Mouse (Mus musculus) liver, adult (tissue): ENCODE measurements around the gene Slc9a1.

ENCODE experiments used
- GATA4 ChIP-seq: IDR thresholded peaks from 2 replicates; pipeline ENCODE4 v1.6.1; 2014; ENCODE audit warnings: mild to moderate bottlenecking, low read length; ENCODE audit not compliant: insufficient replicate concordance

Gene Slc9a1

DNA sequence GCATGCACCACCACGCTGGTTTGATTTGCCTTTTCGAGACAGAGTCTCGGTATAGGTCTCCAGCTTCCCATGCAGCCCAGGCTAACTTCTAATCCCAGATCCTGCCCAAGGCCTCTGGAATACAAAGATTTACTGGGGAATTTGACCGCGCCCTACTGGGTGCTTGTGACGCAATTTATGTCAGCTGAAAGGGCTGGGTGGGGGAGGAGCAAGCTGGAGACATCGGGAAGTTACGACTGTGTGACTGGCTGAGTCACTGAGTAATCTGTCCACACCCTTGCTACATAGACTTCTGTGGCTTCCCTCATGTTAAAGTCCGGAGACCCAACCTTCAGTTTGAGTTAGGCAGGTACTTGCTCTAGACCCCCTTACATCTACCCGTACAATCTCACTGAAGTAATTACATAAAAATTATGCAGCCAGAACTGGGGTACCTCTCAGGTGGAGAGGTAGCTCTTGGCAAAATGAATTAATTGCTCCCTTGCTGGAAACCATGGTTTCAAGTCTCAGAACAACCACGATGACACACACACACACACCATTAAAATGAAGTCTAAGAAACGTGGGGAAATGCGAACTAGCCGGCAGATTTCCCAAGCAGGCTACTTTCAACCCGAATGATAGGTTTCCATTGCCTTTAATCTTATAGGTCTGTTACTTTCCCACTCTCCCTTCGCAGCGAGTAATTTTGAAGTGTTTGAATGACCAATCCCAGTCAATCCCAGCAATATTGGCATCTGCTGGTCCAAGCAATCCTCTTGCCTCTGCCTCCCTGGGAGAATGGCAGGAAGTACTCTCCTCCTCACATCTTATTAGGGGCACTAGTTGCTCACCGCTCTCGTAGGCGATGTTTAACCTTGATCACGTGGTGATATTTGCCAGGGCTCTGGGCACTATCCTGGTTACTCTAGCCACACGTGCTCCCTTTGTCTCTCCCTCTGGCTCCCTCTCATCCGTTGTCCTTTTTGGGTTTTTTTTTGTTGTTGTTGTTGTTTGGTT is 15.8 kb upstream of the Slc9a1 start, which contains the start of gene Wdtc1:
Gene Wdtc1 (minus strand): TSS at position 115 of the 999 bp plus-strand sequence.
- no peak for TF ChIP-seq GATA4

DNA sequence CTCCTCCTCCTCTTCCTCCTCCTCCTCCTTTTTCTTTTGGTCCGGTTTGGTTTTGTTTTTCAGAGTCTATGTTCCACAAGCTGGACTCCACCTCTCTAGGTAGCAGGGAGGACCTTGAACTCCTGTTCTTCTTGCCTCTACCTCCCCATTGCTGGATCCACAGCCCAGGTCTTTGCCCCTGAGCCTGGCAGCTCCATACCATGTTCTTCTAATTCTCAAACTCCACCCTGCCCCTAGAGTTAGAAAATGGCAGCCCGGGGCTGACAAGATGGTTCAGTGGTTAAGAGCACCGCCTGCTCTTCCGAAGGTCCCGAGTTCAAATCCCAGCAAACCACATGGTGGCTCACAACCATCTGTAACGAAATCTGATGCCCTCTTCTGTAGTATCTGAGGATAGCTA is 14.9 kb upstream of the Slc9a1 start:
- TF ChIP-seq GATA4: no peak

DNA sequence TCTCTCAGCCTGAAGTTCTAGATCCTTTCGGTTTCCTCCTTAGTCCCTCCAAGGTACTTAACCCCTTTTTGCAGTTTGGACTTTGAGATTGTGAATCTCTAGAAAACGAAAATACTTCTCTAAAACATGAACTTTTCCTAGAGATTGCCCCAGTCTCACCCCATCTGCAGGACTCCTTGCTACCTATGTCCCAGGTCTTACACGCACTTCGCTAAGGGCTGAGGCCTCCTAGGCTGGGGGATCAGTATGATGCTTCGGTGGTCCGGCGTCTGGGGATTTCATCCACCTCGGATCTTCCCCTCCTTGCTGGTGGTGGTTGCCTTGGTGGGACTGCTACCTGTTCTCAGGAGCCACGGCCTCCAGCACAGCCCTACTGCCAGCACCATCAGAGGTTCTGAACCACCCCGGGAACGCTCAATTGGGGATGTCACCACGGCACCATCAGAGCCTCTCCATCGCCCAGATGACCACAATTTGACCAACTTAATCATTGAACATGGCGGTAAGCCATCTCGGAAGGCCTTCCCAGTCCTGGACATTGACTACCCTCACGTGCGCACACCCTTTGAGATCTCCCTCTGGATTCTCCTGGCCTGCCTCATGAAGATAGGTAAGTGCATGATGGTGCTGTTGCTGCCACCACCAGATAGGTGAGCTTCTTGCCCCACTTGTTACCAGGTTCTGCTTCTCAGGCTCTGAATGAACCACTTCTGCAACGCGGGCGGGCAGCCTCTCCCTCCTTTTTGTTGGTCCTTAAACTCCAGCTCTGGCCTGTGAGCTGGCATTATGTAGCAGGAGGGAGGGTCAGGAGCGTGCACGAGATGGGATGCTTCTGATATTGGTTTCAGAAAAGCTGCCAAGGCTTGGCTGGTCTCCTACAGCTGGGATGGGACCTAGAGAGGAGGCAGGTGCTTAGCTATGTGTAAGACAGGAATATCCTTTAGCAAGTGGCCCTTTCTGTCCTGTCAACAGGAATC is 1.1 kb downstream of the Slc9a1 start:
- TF ChIP-seq GATA4: no peak

DNA sequence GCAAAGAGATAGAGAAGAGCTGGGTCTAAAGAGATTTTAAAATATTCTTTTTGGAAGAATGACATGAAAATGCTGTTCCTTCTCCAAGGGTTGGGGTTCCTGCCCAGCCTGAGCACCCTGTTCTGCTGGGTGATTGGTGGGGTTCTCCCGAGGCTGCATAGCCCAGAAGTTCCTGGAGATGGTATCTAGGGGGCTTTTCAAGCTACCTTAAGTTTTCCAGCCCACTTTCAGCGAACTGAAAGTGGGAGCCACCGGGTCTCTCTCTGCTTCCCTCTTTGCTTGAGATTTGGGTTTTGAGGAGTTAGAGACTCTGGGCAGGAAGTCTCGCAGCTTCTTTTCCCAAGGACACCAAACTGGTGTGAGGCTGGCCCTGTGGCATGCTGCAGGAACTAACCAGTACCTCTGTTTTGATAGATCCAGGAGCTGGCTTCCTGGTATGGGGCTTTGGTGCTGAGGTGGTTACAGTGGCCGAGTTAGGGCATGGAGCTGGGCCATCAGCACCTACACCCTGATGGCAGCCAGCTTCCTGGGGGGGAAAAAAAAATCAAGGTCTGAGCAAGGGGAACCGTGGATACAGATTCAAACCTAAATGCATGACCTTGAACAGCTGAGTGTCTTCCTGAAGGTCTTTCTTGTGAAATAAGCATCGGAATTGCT is 2.2 kb downstream of the Slc9a1 start:
- TF ChIP-seq GATA4: no peak

DNA sequence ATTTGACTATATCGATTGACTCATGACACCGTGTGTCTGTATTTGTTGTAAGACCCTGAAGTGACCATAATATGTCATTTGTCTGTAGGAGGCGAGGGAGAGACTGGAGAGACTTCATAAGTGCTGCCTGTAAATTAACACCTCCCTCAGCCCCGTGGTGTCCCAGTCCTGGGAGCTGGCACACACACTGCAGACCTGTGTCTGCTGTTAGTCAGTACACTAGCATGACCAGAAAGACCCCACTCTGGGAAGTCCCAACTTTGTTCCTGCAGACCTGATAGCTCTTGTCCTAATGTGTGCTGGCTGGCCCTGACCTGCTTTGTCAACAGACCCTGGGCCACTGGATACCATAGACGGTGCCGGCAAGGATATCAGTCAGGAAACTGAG is 2.8 kb downstream of the Slc9a1 start:
- TF ChIP-seq GATA4: no peak

DNA sequence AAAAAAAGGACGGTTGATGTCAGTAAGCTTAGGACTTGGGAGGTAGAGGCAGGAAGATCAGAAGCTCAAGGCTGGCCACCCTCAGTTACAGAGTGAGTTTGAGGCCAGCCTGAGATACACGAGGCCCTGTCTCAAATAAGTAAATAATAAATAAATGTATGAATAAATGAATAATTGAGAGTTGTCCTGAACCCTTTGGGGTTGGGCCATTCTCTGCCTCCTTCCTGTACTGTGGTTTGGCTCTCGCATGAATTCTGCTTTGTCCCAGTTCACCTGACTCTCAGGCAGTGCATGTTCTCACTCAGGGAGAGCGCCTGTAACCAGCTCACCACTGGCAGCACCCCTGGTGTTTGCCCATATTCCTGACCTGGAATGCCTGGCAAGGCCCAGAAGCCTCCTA is 4.5 kb downstream of the Slc9a1 start:
- no peak for TF ChIP-seq GATA4

DNA sequence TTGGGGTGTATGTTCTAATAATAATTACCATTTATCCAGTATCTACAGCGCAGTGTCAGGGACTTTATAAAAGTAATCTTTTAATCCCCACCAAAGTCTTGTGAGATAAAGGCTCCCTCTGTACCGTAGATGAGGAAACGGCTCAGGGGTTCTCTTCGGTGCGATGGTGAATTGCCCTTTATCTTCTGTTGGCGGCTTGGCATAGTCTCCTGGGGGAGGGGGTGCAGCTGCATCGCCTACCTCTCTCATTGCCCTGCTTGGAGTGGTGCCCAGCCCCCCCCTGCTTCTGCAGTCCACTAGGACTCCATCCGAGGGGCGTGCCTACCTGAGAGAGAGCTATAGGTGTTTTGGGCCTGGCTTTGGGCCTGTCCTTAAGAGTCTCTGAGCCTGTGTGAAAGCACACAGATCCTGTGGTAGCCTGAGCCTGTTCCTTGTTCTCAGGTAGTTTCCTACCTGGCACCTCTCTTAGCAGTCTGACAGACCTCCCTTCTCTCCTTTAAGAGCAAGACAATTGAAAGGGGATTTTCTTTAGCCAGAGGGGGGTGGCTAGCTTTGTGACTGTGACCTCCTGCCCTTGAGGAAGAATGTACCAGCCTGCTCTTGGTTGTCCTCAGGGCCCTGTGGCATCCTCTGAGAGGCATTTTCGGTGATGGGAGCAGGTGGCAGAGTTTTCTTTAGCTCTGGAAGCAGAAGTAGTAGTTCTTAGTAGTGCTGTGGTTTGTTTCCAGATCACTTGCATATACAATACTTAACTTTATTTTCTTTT is 6.5 kb downstream of the Slc9a1 start:
- TF ChIP-seq GATA4: no peak

DNA sequence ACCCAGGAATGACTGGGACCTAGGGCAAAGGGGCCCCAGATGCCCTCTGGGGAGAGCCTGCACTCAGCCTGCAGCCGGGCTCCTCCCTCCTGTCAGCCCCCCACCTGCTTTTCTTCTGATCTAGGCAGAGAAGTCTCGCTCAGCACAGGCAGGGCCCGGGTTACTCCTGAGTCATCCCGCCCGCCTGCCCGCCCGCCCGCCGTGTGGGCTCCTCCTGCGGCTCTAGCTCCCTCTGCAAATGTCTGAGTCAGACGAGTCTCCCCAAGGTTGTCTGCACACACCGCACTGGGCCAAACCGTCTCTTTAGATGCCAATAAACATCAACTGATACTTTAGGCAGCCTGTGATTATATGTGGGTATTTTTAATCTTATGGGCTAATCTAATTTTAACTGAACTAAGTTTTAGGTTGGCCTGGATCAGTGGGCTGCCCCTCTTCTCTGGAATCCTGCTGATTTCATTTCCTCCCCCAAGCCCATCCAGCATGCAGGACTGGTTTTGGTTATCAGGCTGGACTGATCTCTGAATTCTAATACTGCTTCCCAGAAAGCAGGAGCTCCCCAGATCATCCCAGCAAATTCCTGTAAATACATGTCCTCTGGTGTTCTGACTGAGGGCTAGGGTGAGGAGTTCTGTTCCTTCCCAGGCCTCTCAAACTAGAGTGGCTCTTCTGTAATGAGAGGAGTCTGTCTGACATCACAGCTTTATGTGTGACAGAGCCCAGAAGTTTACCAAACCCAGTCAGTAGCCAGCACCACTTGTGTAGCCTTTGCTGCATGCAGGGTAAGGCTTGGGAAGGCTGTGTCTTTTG is 8.9 kb downstream of the Slc9a1 start:
- TF ChIP-seq GATA4: no peak

DNA sequence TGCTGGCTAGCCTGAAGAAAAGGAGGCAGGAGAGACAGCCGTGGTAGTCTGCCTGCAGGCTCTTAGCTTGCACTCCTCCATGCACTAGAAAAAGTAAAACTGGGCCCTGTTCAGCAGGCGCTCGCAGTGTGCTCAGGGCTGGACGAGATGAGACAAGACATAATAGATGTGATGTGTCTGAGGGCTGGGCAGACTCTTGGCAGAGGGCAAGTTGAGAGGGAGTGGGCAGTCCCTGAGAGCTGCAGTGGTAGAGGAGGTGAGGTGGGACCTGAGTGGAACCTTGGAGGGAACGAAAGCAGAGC is 9.5 kb downstream of the Slc9a1 start:
- no peak for TF ChIP-seq GATA4

DNA sequence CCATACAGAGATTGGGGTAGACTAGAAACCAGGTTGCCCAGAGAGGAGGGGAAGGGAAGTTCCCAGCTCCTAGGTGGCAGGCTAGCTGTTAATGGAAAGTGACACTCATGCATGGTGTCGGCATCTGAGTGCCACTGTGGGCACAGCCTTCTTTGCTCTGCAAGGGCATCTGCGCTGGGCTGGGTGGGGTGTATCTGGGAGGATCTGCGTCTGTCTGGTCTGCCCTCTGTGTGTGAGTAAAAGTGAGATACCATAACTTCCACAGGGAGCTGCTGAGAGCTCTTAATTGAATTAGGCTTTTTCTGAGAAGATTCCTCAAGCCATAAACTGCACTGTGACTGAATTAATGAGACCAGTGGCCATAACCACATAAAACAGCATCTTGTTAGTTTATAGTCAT is 10.4 kb downstream of the Slc9a1 start:
- no peak for TF ChIP-seq GATA4

DNA sequence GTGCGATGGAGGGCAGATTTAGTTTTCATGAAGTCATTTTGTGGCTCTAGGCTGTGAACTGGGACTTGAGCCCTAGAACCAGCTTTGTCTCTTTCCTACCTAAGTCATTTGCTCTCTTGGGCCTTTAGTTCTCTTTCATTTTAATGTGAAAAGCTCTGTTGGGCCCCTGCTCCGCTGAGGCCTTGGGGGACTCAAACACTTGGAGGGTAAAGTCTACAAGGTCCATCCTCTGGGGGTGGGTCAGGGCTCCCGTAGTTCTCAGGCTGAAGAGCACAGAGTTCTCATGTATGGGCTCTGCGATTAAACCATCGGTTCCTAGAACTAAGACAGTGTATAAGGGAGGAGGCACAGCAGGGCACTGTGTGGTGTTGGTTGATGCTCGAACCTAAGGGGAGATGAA is 11.0 kb downstream of the Slc9a1 start:
- TF ChIP-seq GATA4: no peak

DNA sequence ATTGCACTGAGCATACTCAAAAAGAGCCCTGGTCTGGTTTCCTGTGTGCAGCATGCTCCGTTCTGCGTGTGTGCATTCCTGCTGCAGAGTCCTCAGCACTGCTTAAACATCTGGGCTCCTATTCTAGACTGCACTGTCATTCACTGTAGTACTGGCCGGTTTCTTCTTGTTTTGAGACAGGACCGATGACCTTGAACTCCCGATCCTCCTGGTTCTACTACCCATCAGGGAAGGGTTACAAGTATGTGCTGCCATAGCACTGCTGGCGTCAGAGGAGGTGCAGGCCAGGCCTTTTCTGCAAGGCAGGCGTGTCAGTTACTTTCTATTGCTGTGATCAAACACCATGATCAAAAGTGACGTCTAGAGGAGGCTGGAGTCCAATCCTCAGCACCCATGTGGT is 11.6 kb downstream of the Slc9a1 start:
- no peak for TF ChIP-seq GATA4

DNA sequence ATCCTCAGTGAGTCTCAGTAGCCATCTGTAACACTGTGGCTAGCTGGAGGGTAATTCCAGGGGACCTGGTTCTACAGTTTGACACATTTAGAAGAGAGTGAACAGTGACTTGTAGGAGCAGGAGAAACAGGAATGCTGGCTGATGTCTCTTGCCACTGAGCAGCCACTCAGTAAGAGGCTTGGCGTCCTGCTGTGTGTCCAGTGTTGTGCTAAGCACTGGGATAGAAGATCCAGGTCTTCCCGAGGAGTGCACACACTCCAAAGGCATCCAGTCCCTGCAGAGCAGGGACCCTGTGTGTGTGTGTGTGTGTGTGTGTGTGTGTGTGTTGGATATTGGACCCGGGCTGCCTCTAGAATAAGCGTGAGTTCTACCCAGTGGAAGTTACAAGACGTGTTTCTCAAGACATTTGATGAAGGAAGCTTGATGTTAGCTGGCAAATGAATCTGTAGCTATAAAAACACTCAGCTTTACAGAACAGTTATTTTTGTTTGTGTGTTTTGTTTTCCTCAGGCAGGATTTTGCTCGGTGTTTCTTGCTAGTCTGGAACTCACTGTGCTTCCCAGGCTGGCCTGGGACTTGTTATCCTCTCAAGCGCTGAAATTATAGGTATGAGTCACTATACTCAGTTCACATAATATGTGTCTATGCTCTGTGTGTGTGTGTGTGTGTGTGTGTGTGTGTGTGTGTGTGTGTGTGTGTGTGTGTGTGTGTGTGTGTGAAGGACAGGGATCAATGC is 16.7 kb downstream of the Slc9a1 start:
- no peak for TF ChIP-seq GATA4
